8 mouse cellular contexts compared by ENCODE assay signal in the genomic region with DNA sequence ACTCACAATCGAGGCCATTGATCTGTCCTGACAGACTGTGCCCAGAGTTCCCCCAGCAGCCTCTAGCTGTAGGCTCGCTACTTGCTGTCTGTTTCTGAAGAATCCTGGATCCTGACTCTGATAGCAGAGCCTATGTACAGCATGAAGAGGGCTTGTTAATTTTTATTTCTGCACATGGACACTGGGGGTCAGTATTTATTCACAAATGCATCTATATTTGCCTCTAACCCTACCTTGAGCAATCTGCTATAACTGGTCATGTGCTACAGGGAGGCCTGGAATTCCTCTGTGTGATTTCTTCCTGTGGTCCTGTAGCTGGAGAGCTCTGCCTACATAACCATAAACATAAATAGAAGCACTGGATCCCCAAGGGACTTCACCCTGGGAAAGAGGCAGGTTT. TPM values are rescaled to one million over a fixed set of nuclear protein-coding genes. Genes with fewer than 3 reads are reported as not detected.
A peak's percentile ranks its signal among the peaks of the same experiment; 100 is the strongest.
DNase-seq lines count a peak whose midpoint lies in the region; ATAC-seq and TF ChIP-seq lines count a peak whose summit lies in the region.

No protein-coding gene starts in this region.

- H3K4me1 ChIP-seq in liver, embryonic 16.5 days (ENCODE audit: control insufficient read depth, low read depth, low read length) = peaks cover 37% of the 10 kb centered on the region
- peaks cover 10% of the 10 kb centered on the region; the same call in 1 of the 2 replicates for H3K4me1 ChIP-seq in stomach, embryonic 15.5 days

- intact Hi-C loops in left cerebral cortex, adult 2 months (cut with DNase I) = loop anchor here (1.0 to 10.0 kb wide), 3 partner anchors 243 to 483 kb away; no protein-coding TSS in a partner anchor
- intact Hi-C loops in left cerebral cortex, postnatal 4 days (cut with DNase I) = loop anchor here (5.0 kb wide), 1 partner anchor 366 kb away; a partner anchor contains a TSS

- TF ChIP-seq POLR2A in brain, embryonic 14.5 days (IDR thresholded peaks at IDR 0.05; ENCODE audit: borderline replicate concordance, extremely low read depth, insufficient read depth, insufficient read length, poor library complexity, severe bottlenecking) = no peak

- ATAC-seq in granulocyte monocyte progenitor cell, adult 5-6 weeks (replicated peaks; ENCODE audit: poor library complexity, severe bottlenecking) = peak; percentile 83
- peak; percentile 60 for ATAC-seq in liver, embryonic 16.5 days (ENCODE audit: low read depth)
- ATAC-seq in stomach, embryonic 15.5 days (ENCODE audit: insufficient read depth, low FRiP score, low read depth) = peak; percentile 83

- peaks cover 2% of the 10 kb centered on the region; the same call in 1 of the 2 replicates for H3K36me3 ChIP-seq in liver, embryonic 16.5 days (ENCODE audit: control insufficient read depth, insufficient read depth)
- no peaks in the 10 kb centered on the region for H3K36me3 ChIP-seq in stomach, embryonic 15.5 days

- no peaks in the 10 kb centered on the region for H3K9me3 ChIP-seq in liver, embryonic 16.5 days (replicated peaks; ENCODE audit: control insufficient read depth, low read length)
- H3K9me3 ChIP-seq in stomach, embryonic 15.5 days = no peaks in the 10 kb centered on the region

- H3K4me3 ChIP-seq in left cerebral cortex, adult 2 months = no peak overlapping the region
- no peak overlapping the region for H3K4me3 ChIP-seq in liver, embryonic 16.5 days (ENCODE audit: low read depth, low read length)
- no peak overlapping the region for H3K4me3 ChIP-seq in stomach, embryonic 15.5 days (replicated peaks)

- no peak for DNase-seq in left cerebral cortex, adult 2 months (ENCODE audit: extremely low spot score in 1 of 2, low spot score in 2 of 2)
- no peak for DNase-seq in left cerebral cortex, postnatal 4 days
- peak; percentile 86 for DNase-seq in brain, embryonic 14.5 days (ENCODE audit: low read depth)
- DNase-seq in adrenal gland, adult 18-20 months (ENCODE audit: low spot score in 2 of 2) = no peak
- no peak for DNase-seq in spleen, adult 18-20 months

- no peaks in the 10 kb centered on the region for H3K27me3 ChIP-seq in liver, embryonic 16.5 days (ENCODE audit: control insufficient read depth, insufficient read depth, low read depth, low read length)
- H3K27me3 ChIP-seq in stomach, embryonic 15.5 days (replicated peaks) = no peaks in the 10 kb centered on the region

- H3K9ac ChIP-seq in liver, embryonic 16.5 days (ENCODE audit: low read depth, low read length) = no peak overlapping the region
- H3K9ac ChIP-seq in stomach, embryonic 15.5 days = no peak overlapping the region

- H3K4me2 ChIP-seq in liver, embryonic 16.5 days (ENCODE audit: low read depth, low read length) = no peak overlapping the region
- H3K4me2 ChIP-seq in stomach, embryonic 15.5 days = no peak overlapping the region

- WGBS in liver, embryonic 16.5 days (ENCODE audit: insufficient replicate concordance) = 15% methylated on average over 2 of the region's 2 CpGs
- 26% methylated on average over 2 of the region's 2 CpGs for WGBS in stomach, embryonic 15.5 days

- peak; percentile 56 for TF ChIP-seq CTCF in left cerebral cortex, adult 2 months (IDR thresholded peaks at IDR 0.05)
- TF ChIP-seq CTCF in brain, embryonic 14.5 days (IDR thresholded peaks at IDR 0.05; ENCODE audit: borderline replicate concordance, extremely low read depth, insufficient read depth, insufficient read length) = peak; percentile 48; the same call in 1 of the 2 replicates

- no peak overlapping the region for H3K27ac ChIP-seq in left cerebral cortex, adult 2 months
- no peak overlapping the region for H3K27ac ChIP-seq in liver, embryonic 16.5 days (ENCODE audit: low read length)
- H3K27ac ChIP-seq in stomach, embryonic 15.5 days = no peak overlapping the region

RNA-seq across cellular contexts. Expression of a gene that starts 35.4 kb away (rescaled TPM):
- total RNA-seq in left cerebral cortex, adult 2 months (2021) = 10 to 100 TPM; 56.1 to 58.7 TPM
- total RNA-seq in left cerebral cortex, postnatal 4 days (2021) = 10 to 100 TPM; 68.3 to 68.6 TPM
- polyA plus RNA-seq in brain, embryonic 14.5 days (2012; rRNA removed) = 82.4 and 89.7 TPM in 2 replicates
- total RNA-seq in granulocyte monocyte progenitor cell, adult 5-6 weeks (2014; fragmentation: Nextera tagmentation) = 4.1 and 8.7 TPM in 2 replicates
- total RNA-seq in granulocyte monocyte progenitor cell, adult 5-6 weeks (2017) = 11.5 and 15.8 TPM in 2 replicates
- 223 TPM in 2 replicates for polyA plus RNA-seq in liver, embryonic 16.5 days (2015; fragmentation: Nextera tagmentation; extraction: Ambion mirVana)
- polyA plus RNA-seq in stomach, embryonic 15.5 days (2015; fragmentation: Nextera tagmentation; extraction: Ambion mirVana) = 48.0 and 54.6 TPM in 2 replicates
- total RNA-seq in adrenal gland, adult 18-20 months (2021) = 10 to 100 TPM; 26.2 to 39.8 TPM
